Mouse (Mus musculus): ENCODE measurements around the gene Vmn1r126.
"Not testable (repeated sequence)": the region's sequence is repeated elsewhere in the genome, so short reads cannot be mapped to it uniquely, and the experiment has no call there.

GRCm38 (mm10) chr7:21271879-21272278, 29.4 kb downstream of the Vmn1r126 start, which contains the start of gene Vmn1r125:
- TF ChIP-seq CTCF (IDR thresholded peaks at IDR 0.05; ENCODE audit: extremely low read depth, insufficient read length, insufficient replicate concordance, low read depth, low read length); POLR2A (IDR thresholded peaks at IDR 0.05; ENCODE audit: low read depth, low read length): not testable (repeated sequence)

Data from small intestine, adult 2 months (tissue).